Mouse (Mus musculus): ENCODE data around the gene Hecw2. TPM values are rescaled to one million over a fixed set of nuclear protein-coding genes. Genes with fewer than 3 reads are reported as not detected.

The Hecw2 gene
- polyA plus RNA-seq, 1 experiment from 2014 or later = 8.4 TPM

DNA sequence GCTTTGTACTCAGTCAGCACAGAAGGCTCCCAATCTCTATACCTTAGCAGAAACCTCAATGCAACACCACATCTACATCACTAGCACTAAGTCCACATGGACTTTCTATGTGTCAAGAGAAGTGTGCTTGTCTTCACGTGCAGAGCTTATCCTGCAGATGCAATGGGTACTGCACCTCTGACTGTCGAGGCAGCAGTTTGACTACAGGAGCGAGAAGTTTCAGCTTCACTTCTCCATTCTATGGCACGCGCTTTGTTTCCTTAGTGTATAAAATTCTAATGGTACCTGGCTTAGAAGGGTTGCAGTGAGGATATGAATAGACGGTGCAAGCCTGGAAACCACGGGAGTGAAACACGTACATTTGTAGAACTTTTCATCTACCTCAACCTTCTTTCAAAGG lies 218.9 kb downstream of the Hecw2 start:
- no peak overlapping the region for H3K9ac ChIP-seq (replicated peaks)
- H3K27ac ChIP-seq (replicated peaks) = no peak overlapping the region
- 0 out of 2 replicates have a peak, but pooled peaks cover 3% of the 10 kb centered on the region for H3K4me1 ChIP-seq
- H3K4me3 ChIP-seq (replicated peaks) = no peak overlapping the region
- WGBS = 91% methylated on average over 8 of the region's 8 CpGs
- ATAC-seq (ENCODE audit: low FRiP score) = no peak
- no peaks in the 10 kb centered on the region for H3K27me3 ChIP-seq (replicated peaks)
- H3K9me3 ChIP-seq (replicated peaks) = no peaks in the 10 kb centered on the region
- no peak overlapping the region for H3K4me2 ChIP-seq
- no peaks in the 10 kb centered on the region for H3K36me3 ChIP-seq

DNA sequence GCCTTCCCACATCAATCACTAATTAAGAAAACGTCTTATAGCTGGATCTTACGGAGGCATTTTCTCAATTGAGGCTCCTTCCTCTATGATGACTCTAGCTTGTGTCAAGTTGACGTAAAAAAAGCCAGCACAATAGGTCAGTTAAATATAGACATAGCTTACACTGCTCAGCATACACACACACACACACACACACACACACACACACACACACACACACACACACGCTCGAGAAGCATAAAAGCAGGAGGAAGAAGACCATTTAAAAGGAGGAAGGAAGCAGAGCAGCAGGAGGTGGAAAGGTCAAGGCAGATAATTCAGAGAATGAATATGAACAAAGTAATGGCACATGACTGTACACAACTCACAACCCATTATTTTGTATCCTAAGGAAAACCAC lies 220.0 kb downstream of the Hecw2 start:
- H3K36me3 ChIP-seq = no peaks in the 10 kb centered on the region
- 0 out of 2 replicates have a peak, but pooled peaks cover 3% of the 10 kb centered on the region for H3K4me1 ChIP-seq
- H3K9me3 ChIP-seq (replicated peaks) = no peaks in the 10 kb centered on the region
- H3K27me3 ChIP-seq (replicated peaks) = no peaks in the 10 kb centered on the region
- WGBS = 65% methylated on average over 5 of the region's 5 CpGs
- H3K9ac ChIP-seq (replicated peaks) = no peak overlapping the region
- no peak for ATAC-seq (ENCODE audit: low FRiP score)
- H3K4me3 ChIP-seq (replicated peaks) = no peak overlapping the region
- H3K4me2 ChIP-seq = no peak overlapping the region
- H3K27ac ChIP-seq (replicated peaks) = no peak overlapping the region

DNA sequence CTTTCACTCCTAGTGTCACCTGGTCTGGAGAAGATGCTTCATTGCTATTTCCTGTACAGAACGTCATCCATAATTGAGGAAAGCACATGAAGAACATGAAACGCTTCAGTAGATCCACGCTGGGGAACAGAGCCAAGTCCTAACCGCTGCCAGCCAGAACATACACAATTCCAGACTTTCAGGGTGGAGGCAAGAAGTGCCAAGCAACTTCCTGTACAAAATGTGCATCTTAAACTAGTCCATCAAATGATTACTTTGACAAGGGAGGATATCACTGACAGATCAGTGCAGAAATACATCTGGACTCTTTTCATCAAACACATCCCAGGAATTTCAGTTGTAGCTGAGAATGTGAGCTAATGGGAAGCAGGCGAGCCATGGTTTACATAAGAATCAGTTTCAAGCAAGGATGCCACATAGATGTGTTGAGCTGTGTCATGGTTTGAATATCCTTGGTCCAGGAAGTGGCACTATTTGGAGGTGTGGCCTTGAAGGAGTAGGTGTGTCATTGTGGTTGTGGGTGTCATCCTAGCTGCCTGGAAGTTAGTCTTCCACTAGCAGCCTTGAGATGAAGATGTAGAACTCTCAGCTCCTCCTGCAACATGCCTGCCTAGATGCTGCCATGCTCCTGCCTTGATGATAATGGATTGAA lies 224.5 kb downstream of the Hecw2 start:
- H3K4me1 ChIP-seq = no peaks in the 10 kb centered on the region
- H3K36me3 ChIP-seq = no peaks in the 10 kb centered on the region
- H3K4me3 ChIP-seq (replicated peaks) = no peak overlapping the region
- no peaks in the 10 kb centered on the region for H3K27me3 ChIP-seq (replicated peaks)
- H3K27ac ChIP-seq (replicated peaks) = no peak overlapping the region
- no peaks in the 10 kb centered on the region for H3K9me3 ChIP-seq (replicated peaks)
- H3K9ac ChIP-seq (replicated peaks) = no peak overlapping the region
- H3K4me2 ChIP-seq = no peak overlapping the region
- 87% methylated on average over 5 of the region's 5 CpGs for WGBS
- ATAC-seq (ENCODE audit: low FRiP score) = no peak

DNA sequence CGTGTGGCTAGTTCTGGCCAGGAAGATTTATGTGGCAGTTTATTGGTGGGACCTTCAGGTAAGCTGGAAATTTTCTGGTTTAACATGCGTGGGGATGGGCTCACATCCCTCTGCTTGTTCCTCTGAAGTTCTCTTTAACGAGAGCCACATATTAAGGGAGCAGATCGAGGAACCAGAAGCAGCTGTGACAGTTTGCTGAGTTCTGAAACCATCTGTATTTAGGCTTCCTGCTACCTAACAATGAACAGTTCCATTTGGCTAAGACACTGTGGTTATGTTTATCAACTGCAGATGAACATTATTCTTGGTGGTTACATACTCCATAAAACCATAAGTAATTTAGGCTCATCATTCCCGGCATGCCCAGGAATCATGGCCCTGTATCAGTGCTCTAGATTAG lies 242.6 kb downstream of the Hecw2 start:
- H3K27ac ChIP-seq (replicated peaks) = no peak overlapping the region
- H3K4me1 ChIP-seq = no peaks in the 10 kb centered on the region
- no peaks in the 10 kb centered on the region for H3K27me3 ChIP-seq (replicated peaks)
- no peaks in the 10 kb centered on the region for H3K9me3 ChIP-seq (replicated peaks)
- H3K9ac ChIP-seq (replicated peaks) = no peak overlapping the region
- no peak for ATAC-seq (ENCODE audit: low FRiP score)
- no peak overlapping the region for H3K4me3 ChIP-seq (replicated peaks)
- WGBS = 86% methylated on average over 5 of the region's 5 CpGs
- no peaks in the 10 kb centered on the region for H3K36me3 ChIP-seq
- H3K4me2 ChIP-seq = no peak overlapping the region

DNA sequence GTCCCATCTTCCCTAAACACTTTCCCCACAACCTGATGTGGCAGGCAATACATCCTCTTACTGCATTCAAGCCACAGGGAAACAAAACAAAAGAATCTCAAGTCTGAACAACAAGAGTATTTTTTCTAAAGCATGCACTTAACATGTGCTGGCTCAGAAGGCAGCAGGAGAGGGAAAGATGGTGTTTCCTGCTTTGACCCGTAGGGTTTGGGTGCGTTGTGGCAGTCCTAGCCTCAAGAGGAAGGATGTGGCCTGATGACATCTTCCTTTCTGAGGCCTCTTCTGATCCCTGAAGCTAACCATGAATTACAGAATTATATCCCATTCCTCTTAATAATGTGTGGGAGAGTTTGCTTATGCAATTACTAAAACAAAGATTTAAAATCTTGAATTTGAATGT lies 249.2 kb downstream of the Hecw2 start:
- 73% methylated on average over 2 of the region's 2 CpGs for WGBS
- Histone ChIP-seq H3K9me3 (replicated peaks) (no peaks in the 10 kb centered on the region), H3K27me3 (replicated peaks) (no peaks in the 10 kb centered on the region), H3K4me1 (no peaks in the 10 kb centered on the region), H3K4me2 (no peak overlapping the region), H3K4me3 (replicated peaks) (no peak overlapping the region), H3K27ac (replicated peaks) (no peak overlapping the region), H3K9ac (replicated peaks) (no peak overlapping the region), H3K36me3 (no peaks in the 10 kb centered on the region)
- no peak for ATAC-seq (ENCODE audit: low FRiP score)

DNA sequence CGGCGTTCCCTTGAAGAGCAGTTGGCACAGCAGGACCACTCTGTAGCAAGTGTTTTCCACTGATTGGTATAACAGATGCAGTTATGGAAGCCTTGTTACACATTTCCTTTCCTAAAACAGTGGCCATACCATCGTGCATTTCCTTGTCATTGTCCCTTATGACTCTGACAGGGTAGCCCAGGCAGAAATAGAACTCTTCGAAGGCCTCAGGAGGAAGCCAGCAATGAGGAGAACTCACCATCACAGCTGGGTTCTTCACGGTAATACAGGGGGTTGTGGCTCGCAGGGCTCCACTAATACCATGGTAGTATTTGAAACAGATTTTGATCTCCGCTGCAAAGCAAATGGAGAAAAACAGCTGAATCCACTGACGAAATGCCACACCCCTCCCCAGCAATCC lies 252.5 kb downstream of the Hecw2 start:
- no peak for ATAC-seq (ENCODE audit: low FRiP score)
- WGBS = 80% methylated on average over 8 of the region's 8 CpGs
- no peak overlapping the region for H3K27ac ChIP-seq (replicated peaks)
- no peaks in the 10 kb centered on the region for H3K4me1 ChIP-seq
- H3K4me2 ChIP-seq = no peak overlapping the region
- no peaks in the 10 kb centered on the region for H3K9me3 ChIP-seq (replicated peaks)
- no peak overlapping the region for H3K4me3 ChIP-seq (replicated peaks)
- no peak overlapping the region for H3K9ac ChIP-seq (replicated peaks)
- no peaks in the 10 kb centered on the region for H3K27me3 ChIP-seq (replicated peaks)
- no peaks in the 10 kb centered on the region for H3K36me3 ChIP-seq

DNA sequence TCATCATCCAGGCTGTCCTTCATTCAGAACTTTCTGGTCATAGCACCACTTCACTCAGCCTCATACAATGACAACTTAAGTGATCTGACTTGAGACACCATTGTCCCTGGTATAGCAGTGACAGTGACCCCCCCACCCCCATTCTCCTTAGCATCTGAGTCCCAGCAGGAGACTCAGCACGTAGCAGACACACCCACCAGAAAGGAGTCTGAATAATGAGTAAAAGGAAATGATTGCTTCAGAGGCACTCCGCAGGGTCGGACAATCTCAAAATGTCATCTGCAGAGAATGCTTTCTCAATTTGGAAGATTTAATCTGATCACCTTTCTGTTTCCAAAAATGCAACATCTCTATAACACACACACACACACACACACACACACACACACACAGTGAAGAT lies 253.4 kb downstream of the Hecw2 start:
- WGBS = 61% methylated on average over 3 of the region's 3 CpGs
- H3K27ac ChIP-seq (replicated peaks) = no peak overlapping the region
- H3K9me3 ChIP-seq (replicated peaks) = no peaks in the 10 kb centered on the region
- H3K4me3 ChIP-seq (replicated peaks) = no peak overlapping the region
- ATAC-seq (ENCODE audit: low FRiP score) = no peak
- no peak overlapping the region for H3K9ac ChIP-seq (replicated peaks)
- no peaks in the 10 kb centered on the region for H3K36me3 ChIP-seq
- no peak overlapping the region for H3K4me2 ChIP-seq
- H3K27me3 ChIP-seq (replicated peaks) = no peaks in the 10 kb centered on the region
- H3K4me1 ChIP-seq = no peaks in the 10 kb centered on the region

DNA sequence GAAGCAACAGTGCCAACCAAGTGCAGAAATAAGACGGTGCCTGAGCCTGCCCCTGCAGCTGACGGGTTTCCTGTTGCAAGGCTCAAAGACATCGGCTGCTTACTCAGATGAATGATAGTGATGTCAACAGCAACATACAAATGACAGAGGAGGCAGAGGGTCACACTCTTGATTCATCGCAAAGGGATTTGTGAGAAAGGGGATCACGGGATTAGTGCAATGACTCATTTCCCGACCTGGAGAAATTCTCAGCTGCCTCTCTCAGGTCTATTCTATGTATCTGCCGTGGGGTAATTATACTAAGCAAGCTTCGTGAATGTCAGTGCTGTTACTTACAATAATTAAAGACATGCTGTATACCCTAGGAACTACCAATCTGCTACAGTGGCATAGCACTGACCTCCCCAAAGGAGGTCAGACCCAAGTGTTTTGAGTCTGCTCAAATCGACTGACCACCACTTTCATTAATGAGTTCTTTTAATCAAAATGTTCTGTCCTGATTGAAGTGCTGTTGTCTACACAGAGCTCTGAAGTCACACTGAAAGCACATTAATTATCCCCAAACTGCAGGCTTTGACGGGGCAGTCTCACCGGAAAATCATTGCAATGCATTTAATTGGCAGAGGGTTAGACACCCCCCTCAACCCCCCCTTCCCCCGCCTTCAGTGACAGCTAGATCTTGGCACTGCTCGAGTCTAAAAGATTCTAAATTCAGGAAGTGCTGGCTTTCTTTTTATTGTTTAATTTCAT lies 254.5 kb downstream of the Hecw2 start:
- Histone ChIP-seq H3K4me1 (no peaks in the 10 kb centered on the region), H3K9ac (replicated peaks) (no peak overlapping the region), H3K4me2 (0 out of 2 replicates have a peak overlapping the region, but pooled peaks have one; percentile 11), H3K36me3 (no peaks in the 10 kb centered on the region), H3K9me3 (replicated peaks) (no peaks in the 10 kb centered on the region), H3K27ac (replicated peaks) (0 out of 2 replicates have a peak overlapping the region, but pooled peaks have one; percentile 7), H3K27me3 (replicated peaks) (no peaks in the 10 kb centered on the region), H3K4me3 (replicated peaks) (no peak overlapping the region)
- whole genome bisulfite sequencing = 22% methylated on average over 13 of the region's 13 CpGs
- ATAC-seq (ENCODE audit: low FRiP score) = peak; percentile 51; the same call in 1 of the 2 replicates

DNA sequence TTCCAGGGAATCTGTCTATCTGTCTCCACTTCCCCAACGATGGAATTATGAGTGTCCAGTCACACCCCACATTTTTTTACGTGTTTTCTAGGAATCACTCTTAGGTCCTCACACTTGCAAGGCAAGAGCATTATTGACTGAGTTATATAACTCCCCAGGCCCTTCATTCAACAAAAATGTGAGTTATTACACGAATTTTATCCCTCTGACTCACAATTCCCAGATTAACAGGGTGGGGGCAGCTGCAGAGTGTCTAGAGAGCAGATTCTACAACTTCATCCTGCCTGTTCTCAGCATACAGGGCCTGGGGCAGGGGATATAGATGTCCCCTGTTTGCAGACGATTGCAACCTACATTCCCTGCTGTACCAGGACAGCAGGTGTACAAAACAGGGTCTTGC lies 255.7 kb downstream of the Hecw2 start:
- WGBS = 77% methylated on average over 4 of the region's 4 CpGs
- H3K36me3 ChIP-seq = no peaks in the 10 kb centered on the region
- H3K27me3 ChIP-seq (replicated peaks) = no peaks in the 10 kb centered on the region
- no peak overlapping the region for H3K27ac ChIP-seq (replicated peaks)
- H3K9ac ChIP-seq (replicated peaks) = no peak overlapping the region
- no peaks in the 10 kb centered on the region for H3K9me3 ChIP-seq (replicated peaks)
- no peak overlapping the region for H3K4me3 ChIP-seq (replicated peaks)
- no peak overlapping the region for H3K4me2 ChIP-seq
- no peaks in the 10 kb centered on the region for H3K4me1 ChIP-seq
- no peak for ATAC-seq (ENCODE audit: low FRiP score)

DNA sequence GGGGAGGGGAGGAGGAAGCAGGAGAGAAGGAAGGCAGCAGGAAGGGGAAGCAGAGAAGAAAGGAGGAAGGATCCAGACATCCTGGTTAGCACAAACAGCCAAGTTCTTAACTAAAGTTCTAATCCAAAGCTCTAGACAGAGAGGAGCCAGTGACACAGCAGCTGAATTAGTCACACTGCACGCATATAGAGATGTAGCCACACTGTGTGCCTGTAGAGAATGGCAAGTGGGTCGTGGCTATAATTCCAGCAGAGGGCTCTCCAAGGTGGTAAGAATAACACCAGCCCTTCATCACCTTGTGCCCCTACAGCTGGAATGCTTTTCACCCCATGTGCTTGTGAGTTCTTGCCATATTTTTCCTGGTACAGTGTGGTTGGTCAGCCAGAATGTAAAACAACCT lies 261.7 kb downstream of the Hecw2 start:
- 70% methylated on average over 2 of the region's 2 CpGs for WGBS
- Histone ChIP-seq H3K4me1 (no peaks in the 10 kb centered on the region), H3K27me3 (replicated peaks) (no peaks in the 10 kb centered on the region), H3K4me2 (no peak overlapping the region), H3K4me3 (replicated peaks) (no peak overlapping the region), H3K9me3 (replicated peaks) (no peaks in the 10 kb centered on the region), H3K27ac (replicated peaks) (no peak overlapping the region), H3K9ac (replicated peaks) (no peak overlapping the region), H3K36me3 (no peaks in the 10 kb centered on the region)
- ATAC-seq (ENCODE audit: low FRiP score) = no peak

DNA sequence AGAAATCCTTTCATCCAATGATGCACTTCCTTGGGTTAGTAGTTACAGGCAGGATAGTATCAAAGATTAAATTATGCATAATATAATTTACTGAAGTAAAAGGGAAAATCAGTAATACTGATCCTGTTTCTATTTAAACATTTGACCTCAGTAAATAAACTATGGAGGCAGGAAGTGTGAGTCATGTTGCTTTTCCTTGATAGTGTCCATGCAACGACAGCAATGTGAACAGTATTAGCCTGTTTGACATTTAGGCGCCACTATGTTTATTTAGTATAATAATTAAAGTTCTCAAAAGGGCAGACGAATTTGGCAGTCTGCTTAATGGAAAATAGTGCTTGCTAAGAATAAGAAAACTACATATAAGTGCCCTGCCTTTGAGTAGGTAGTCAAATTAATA lies 263.7 kb downstream of the Hecw2 start:
- WGBS = 77% methylated on average over 3 of the region's 3 CpGs
- H3K27me3 ChIP-seq (replicated peaks) = no peaks in the 10 kb centered on the region
- no peaks in the 10 kb centered on the region for H3K9me3 ChIP-seq (replicated peaks)
- no peak for ATAC-seq (ENCODE audit: low FRiP score)
- no peak overlapping the region for H3K27ac ChIP-seq (replicated peaks)
- H3K4me2 ChIP-seq = no peak overlapping the region
- H3K9ac ChIP-seq (replicated peaks) = no peak overlapping the region
- H3K4me1 ChIP-seq = no peaks in the 10 kb centered on the region
- no peaks in the 10 kb centered on the region; the same call in 1 of the 2 replicates for H3K36me3 ChIP-seq
- no peak overlapping the region for H3K4me3 ChIP-seq (replicated peaks)

DNA sequence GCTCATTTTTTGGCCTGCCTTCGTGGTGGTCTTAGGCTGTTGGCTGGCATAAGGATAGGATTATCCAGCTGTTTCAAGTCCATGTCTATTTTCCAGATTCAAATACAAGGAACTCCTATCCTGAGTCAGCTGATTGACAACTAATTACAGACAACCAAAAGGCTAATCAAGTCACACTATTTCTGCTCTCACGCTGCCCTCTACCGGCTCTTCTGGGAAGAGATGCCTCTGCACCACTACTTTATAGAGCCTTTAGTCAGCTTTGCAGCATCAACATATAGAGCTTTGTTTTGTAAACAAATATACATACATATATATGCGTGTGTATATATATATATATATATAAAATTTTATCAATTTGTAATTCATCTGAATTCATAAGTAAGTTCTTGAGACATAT lies 267.4 kb downstream of the Hecw2 start:
- no peak overlapping the region for H3K4me2 ChIP-seq
- no peak overlapping the region for H3K27ac ChIP-seq (replicated peaks)
- H3K9ac ChIP-seq (replicated peaks) = no peak overlapping the region
- no peak for ATAC-seq (ENCODE audit: low FRiP score)
- H3K4me1 ChIP-seq = no peaks in the 10 kb centered on the region; the same call in 1 of the 2 replicates
- H3K9me3 ChIP-seq (replicated peaks) = no peaks in the 10 kb centered on the region
- WGBS = 27% methylated on average over 4 of the region's 4 CpGs
- H3K4me3 ChIP-seq (replicated peaks) = no peak overlapping the region
- no peaks in the 10 kb centered on the region for H3K27me3 ChIP-seq (replicated peaks)
- H3K36me3 ChIP-seq = no peaks in the 10 kb centered on the region; the same call in 1 of the 2 replicates
